Mouse (Mus musculus) effector memory CD4-positive, alpha-beta T cell, adult 5 months (primary cell): Measurements from ENCODE around the gene Zswim2. TPM values are rescaled to one million over a fixed set of nuclear protein-coding genes. Genes with fewer than 3 reads are reported as not detected.

Source experiments
- polyA plus RNA-seq: library from polyadenylated mRNA; unstranded; fragments of 100-300 nt; shearing (Covaris generic); gene quantifications from one replicate; pipeline ENCODE4 v1.2.1, GENCODE M21; 2017

Zswim2 gene
- polyA plus RNA-seq, result not detected

GRCm38 (mm10) chr2:83940931-83941361 is at the start of gene Zswim2:
Gene Zswim2 (minus strand): TSS chr2:83941228.

GRCm38 (mm10) chr2:83990253-83990652 is 49.2 kb upstream of the Zswim2 start, which contains the start of gene Gm13691:
Gene Gm13691 (plus strand): TSS chr2:83990553.

GRCm38 (mm10) chr2:83984443-83984842 is 43.4 kb upstream of the Zswim2 start, which contains the start of gene Gm13697:
Gene Gm13697 (plus strand): TSS chr2:83984743.

GRCm38 (mm10) chr2:83978633-83979032 is 37.6 kb upstream of the Zswim2 start, which contains the start of gene Gm13694:
Gene Gm13694 (plus strand): TSS chr2:83978933.

GRCm38 (mm10) chr2:83972823-83973222 is 31.8 kb upstream of the Zswim2 start, which contains the start of gene Gm13696:
Gene Gm13696 (plus strand): TSS chr2:83973123.

GRCm38 (mm10) chr2:83967013-83967412 is 26.0 kb upstream of the Zswim2 start, which contains the start of gene Gm13695:
Gene Gm13695 (plus strand): TSS chr2:83967313.

GRCm38 (mm10) chr2:83961203-83961602 is 20.2 kb upstream of the Zswim2 start, which contains the start of gene Gm13693:
Gene Gm13693 (plus strand): TSS chr2:83961503.

GRCm38 (mm10) chr2:83955393-83955792 is 14.4 kb upstream of the Zswim2 start, which contains the start of gene Gm13698:
Gene Gm13698 (plus strand): TSS chr2:83955693.

Other genes starting within 250 kb of the Zswim2 start
- 107 TPM for gene Itgav, start 216.8 kb downstream of the Zswim2 start, polyA plus RNA-seq
- 0.67 TPM for gene Fam171b, start 128.6 kb downstream of the Zswim2 start, polyA plus RNA-seq
- not detected for gene Gm13698, start 14.5 kb upstream of the Zswim2 start, polyA plus RNA-seq
- not detected for gene Gm13693, start 20.3 kb upstream of the Zswim2 start, polyA plus RNA-seq
- gene Gm13695, start 26.1 kb upstream of the Zswim2 start, polyA plus RNA-seq, result not detected
- gene Gm13696, start 31.9 kb upstream of the Zswim2 start, polyA plus RNA-seq, result not detected
- gene Gm13694, start 37.7 kb upstream of the Zswim2 start, polyA plus RNA-seq, result not detected
- gene Gm13697, start 43.5 kb upstream of the Zswim2 start, polyA plus RNA-seq, result not detected
- gene Gm13691, start 49.3 kb upstream of the Zswim2 start, polyA plus RNA-seq, result not detected